Mouse (Mus musculus) brain, embryonic 14.5 days (tissue): ENCODE measurements around the gene Sobp.

Experiments
- CTCF ChIP-seq: fragments of 200-500 bp; IDR thresholded peaks from 2 replicates; pipeline ENCODE4 v1.5.1; 2012; ENCODE audit warnings: inconsistent platforms, mild to moderate bottlenecking, moderate library complexity, borderline replicate concordance; ENCODE audit not compliant: insufficient read depth, insufficient read length; ENCODE audit errors: extremely low read depth
- POLR2A ChIP-seq: fragments of 200-500 bp; IDR thresholded peaks from 2 replicates; pipeline ENCODE4 v1.6.1; 2012; ENCODE audit warnings: mild to moderate bottlenecking, inconsistent platforms, borderline replicate concordance; ENCODE audit not compliant: poor library complexity, insufficient read depth, insufficient read length, severe bottlenecking; ENCODE audit errors: extremely low read depth

- TF ChIP-seq POLR2A = no peak
- TF ChIP-seq CTCF = no peak
Observed at GRCm38 (mm10) chr10:43173828-43174325, 453 bp downstream of the Sobp start.
